Mouse (Mus musculus) liver, embryonic 13.5 days (tissue): Measurements from ENCODE around the gene Barhl1. TPM values are rescaled to one million over a fixed set of nuclear protein-coding genes. Genes with fewer than 3 reads are reported as not detected.

ENCODE experiments used
- ATAC-seq: fragments of 200-750 bp; cut with Nextera tagmentation; 2 replicates; pipeline ENCODE4 v1.8.0; 2017; ENCODE audit warnings: low read depth, mild to moderate bottlenecking, moderate number of reproducible peaks, moderate library complexity
- DNase-seq: peaks from one replicate; pipeline ENCODE4 v3.0.0; 2022
- H3K27ac ChIP-seq: fragments of 300-500 bp; sonication (generic); 2 replicates; pipeline ENCODE4 v1.5.1; 2015; ENCODE audit warnings: moderate library complexity, mild to moderate bottlenecking, inconsistent platforms
- H3K27me3 ChIP-seq: fragments of 300-500 bp; sonication (generic); 2 replicates; pipeline ENCODE4 v1.6.1; 2015; ENCODE audit warnings: mild to moderate bottlenecking, inconsistent platforms
- H3K36me3 ChIP-seq: fragments of 300-500 bp; sonication (generic); 2 replicates; pipeline ENCODE4 v1.6.1; 2015; ENCODE audit warnings: mild to moderate bottlenecking, inconsistent platforms
- H3K4me1 ChIP-seq: fragments of 300-500 bp; sonication (generic); replicated peaks from 2 replicates; pipeline ENCODE4 v1.6.1; 2015; ENCODE audit warnings: inconsistent platforms
- H3K4me2 ChIP-seq: fragments of 300-500 bp; sonication (generic); 2 replicates; pipeline ENCODE4 v1.6.1; 2015; ENCODE audit warnings: inconsistent platforms, mild to moderate bottlenecking, moderate library complexity
- H3K4me3 ChIP-seq: fragments of 300-500 bp; sonication (generic); replicated peaks from 2 replicates; pipeline ENCODE4 v1.5.1; 2015; ENCODE audit warnings: mild to moderate bottlenecking, inconsistent platforms
- H3K9ac ChIP-seq: fragments of 300-500 bp; sonication (generic); 2 replicates; pipeline ENCODE4 v1.6.1; 2015; ENCODE audit warnings: mild to moderate bottlenecking, inconsistent platforms
- H3K9me3 ChIP-seq: fragments of 300-500 bp; sonication (generic); replicated peaks from 2 replicates; pipeline ENCODE4 v1.6.1; 2016; ENCODE audit warnings: inconsistent platforms
- WGBS: fragments of 180-500 bp; shearing (Covaris S2); methylation state at CpG from one replicate; pipeline ENCODE4 v1.1.7; 2015; ENCODE audit not compliant: insufficient replicate concordance; 5-methylcytosine and 5-hydroxymethylcytosine counted together
- polyA plus RNA-seq: library from polyadenylated mRNA; unstranded; fragments of >200 nt; fragmentation: Nextera tagmentation; extraction: Ambion mirVana; gene quantifications from 2 replicates; pipeline ENCODE4 v1.2.1, GENCODE M21; 2015

Gene Barhl1
- polyA plus RNA-seq, 1 experiment from 2014 or later: not detected

DNA sequence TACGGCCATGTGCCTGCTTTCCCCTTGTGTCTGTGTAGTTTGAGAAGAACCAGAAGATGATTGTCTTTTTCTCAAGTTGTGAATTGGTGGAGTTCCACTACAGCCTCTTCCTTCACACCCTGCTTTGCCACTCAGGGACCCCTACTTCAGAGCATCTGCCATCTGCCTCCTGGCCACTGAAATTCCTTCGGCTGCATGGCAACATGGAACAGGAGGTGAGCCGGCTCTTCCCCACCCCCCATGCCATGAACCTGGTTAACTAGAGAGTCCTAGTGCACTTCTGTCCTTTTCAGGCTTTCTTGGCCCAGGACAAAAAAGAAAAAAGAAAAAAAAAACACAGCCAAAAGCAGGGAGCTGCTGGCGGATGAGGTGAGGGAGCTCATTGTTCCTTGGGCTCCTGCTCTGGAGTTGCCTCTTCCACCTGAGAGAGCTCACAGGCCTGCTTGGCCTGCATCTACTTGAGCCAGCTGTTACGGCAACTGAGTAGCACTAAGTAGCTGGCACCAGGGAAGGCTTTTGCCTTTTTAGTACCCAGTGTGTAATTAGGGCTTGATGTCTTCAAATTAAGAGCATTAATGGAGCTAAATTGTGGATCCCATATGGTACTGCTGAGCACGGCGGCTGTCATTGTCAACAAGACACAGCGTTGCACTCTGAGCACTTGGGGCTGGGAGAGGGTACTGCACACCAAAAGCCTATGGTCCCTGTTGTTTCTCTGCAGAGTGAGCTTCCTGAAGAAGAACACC is 55.6 kb downstream of the Barhl1 start:
- ATAC-seq (no peak), DNase-seq (no peak)
- Histone ChIP-seq H3K9ac (no peak overlapping the region; the same call in 1 of the 2 replicates), H3K9me3 (no peaks in the 10 kb centered on the region), H3K27ac (no peak overlapping the region), H3K4me1 (no peaks in the 10 kb centered on the region), H3K4me3 (no peak overlapping the region), H3K36me3 (peaks cover 83% of the 10 kb centered on the region), H3K4me2 (no peak overlapping the region), H3K27me3 (no peaks in the 10 kb centered on the region)
- WGBS: 88% methylated on average over 8 of the region's 8 CpGs

DNA sequence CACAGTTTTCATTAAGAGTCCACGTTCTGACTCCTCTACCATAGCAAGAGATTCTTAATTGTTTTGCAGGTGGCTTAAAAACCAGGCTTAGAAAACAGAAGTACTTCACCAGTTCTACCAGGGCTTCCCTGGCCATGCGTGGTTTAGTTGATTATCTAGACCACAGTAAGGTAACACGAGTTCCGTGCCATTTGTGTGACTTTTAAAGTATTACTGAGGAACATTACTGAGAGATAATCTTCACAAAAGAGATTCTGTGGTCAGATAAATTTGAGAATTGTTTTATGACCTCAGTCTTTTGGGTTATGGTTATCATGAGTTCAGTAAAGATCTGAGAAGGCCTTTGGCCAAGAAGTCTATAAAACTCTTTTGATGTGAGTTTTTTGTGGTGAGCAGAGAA is 57.2 kb downstream of the Barhl1 start:
- Histone ChIP-seq H3K4me3 (no peak overlapping the region), H3K4me2 (no peak overlapping the region), H3K36me3 (peaks cover 80% of the 10 kb centered on the region), H3K27ac (no peak overlapping the region), H3K27me3 (no peaks in the 10 kb centered on the region), H3K4me1 (no peaks in the 10 kb centered on the region), H3K9me3 (no peaks in the 10 kb centered on the region), H3K9ac (no peak overlapping the region)
- ATAC-seq (no peak), DNase-seq (no peak)
- WGBS: 66% methylated on average over 4 of the region's 4 CpGs

Other genes with a start within 250 kb of the Barhl1 start
- gene Spaca9, start 216.9 kb downstream of the Barhl1 start, polyA plus RNA-seq: 2.0 and 2.4 TPM in 2 replicates
- 0.16 and 0.34 TPM in 2 replicates for gene Ak8, start 216.5 kb downstream of the Barhl1 start, polyA plus RNA-seq
- 4.9 and 6.2 TPM in 2 replicates for gene Gtf3c4, start 76.3 kb downstream of the Barhl1 start, polyA plus RNA-seq
- 7.5 and 7.7 TPM in 2 replicates for gene Ddx31, start 76.3 kb downstream of the Barhl1 start, polyA plus RNA-seq
- 0.08 and 0.13 TPM in 2 replicates for gene Cfap77, start 138.4 kb upstream of the Barhl1 start, polyA plus RNA-seq
- 4.6 and 5.2 TPM in 2 replicates for gene Ttf1, start 143.6 kb upstream of the Barhl1 start, polyA plus RNA-seq
- gene Setx, start 207.5 kb upstream of the Barhl1 start, polyA plus RNA-seq: 3.3 and 3.5 TPM in 2 replicates